Mouse (Mus musculus) MEL-GATA-1-ER (cell line): Measurements from ENCODE around the gene Akt2.
A peak's percentile ranks its signal among the peaks of the same experiment; 100 is the strongest.
"Not testable (repeated sequence)": the region's sequence is repeated elsewhere in the genome, so short reads cannot be mapped to it uniquely, and the experiment has no call there.

Experiments used
- DNase-seq: peaks from one replicate; pipeline ENCODE4 v3.0.0-alpha.2; 2012; ENCODE audit warnings: low read depth; ENCODE audit errors: extremely low read depth

Gene Akt2

GRCm38 (mm10) chr7:27612940-27613339 lies 21.6 kb downstream of the Akt2 start:
- no peak for DNase-seq

- no peak for DNase-seq
Measured at GRCm38 (mm10) chr7:27613751-27614499, 22.6 kb downstream of the Akt2 start.

GRCm38 (mm10) chr7:27621028-27621427 lies 29.7 kb downstream of the Akt2 start:
- no peak for DNase-seq

GRCm38 (mm10) chr7:27622234-27622633 lies 30.9 kb downstream of the Akt2 start:
- DNase-seq = no peak

GRCm38 (mm10) chr7:27624967-27625366 lies 33.6 kb downstream of the Akt2 start:
- DNase-seq = no peak

DNA sequence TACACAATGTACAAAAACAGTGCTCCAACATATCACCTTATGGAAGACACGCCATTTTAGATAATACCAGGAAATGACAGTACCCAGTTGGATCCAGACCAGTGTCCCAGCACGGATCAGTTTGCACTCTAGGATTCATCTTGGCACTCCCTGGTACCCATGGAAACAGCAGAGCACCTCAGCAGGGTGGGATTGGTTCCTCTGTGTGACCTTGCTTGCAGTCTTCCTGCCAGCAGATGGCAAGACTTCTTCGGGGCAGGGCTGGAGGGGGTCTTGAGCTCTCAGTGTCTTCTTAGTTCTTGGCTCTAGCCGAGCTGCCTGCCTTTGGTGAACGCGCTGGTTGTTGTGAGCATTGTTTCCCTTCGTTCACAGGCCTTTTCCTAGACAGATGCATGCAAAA lies 36.4 kb downstream of the Akt2 start:
- no peak for DNase-seq

GRCm38 (mm10) chr7:27628190-27628589 lies 36.8 kb downstream of the Akt2 start:
- no peak for DNase-seq

GRCm38 (mm10) chr7:27628816-27629215 lies 37.5 kb downstream of the Akt2 start:
- DNase-seq = not testable (repeated sequence)

GRCm38 (mm10) chr7:27631439-27631838 lies 40.1 kb downstream of the Akt2 start:
- no peak for DNase-seq

DNA sequence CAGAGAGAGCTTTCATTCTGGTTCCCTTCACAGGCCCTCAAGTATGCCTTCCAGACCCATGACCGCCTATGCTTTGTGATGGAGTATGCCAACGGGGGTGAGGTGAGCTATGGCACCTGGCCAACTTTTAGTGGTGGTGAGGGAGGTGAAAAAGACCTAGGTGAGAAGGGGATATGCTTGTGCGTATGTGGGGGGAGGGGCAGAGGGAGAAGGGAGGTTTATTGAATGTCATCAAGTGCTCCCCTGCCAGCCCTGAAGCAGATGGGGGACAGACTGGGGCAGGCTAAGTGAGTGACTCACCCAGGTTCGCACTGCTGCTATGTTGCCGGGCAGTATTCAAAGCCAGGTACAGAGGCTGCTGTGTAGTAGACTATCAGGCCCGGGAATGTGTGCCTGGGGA lies 41.8 kb downstream of the Akt2 start:
- no peak for DNase-seq

GRCm38 (mm10) chr7:27634691-27635090 lies 43.3 kb downstream of the Akt2 start:
- no peak for DNase-seq

GRCm38 (mm10) chr7:27635094-27635493 lies 43.7 kb downstream of the Akt2 start:
- DNase-seq = not testable (repeated sequence)

DNA sequence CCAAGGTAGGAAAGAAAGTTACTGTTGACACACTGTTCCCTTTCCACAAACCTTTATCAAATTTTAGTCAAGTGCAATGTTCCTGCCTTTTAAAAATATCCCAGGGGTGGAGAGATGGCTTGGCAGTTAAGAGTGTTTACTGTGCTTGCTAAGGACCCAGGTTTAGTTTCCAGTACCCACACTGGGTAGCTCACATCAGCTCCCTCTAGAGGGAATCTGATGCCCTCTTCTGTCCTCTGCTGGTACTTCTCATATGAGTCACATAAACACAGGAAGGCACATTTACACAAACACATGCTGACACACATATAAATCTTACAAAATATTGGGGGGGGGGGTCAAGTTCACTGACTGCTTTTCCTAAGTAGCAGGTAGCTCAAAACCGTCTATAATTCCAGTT lies 53.1 kb downstream of the Akt2 start:
- DNase-seq = peak; percentile 26

GRCm38 (mm10) chr7:27646516-27646915 lies 55.2 kb downstream of the Akt2 start:
- DNase-seq = no peak

- DNase-seq = no peak
Measured at GRCm38 (mm10) chr7:27647281-27648002, 56.1 kb downstream of the Akt2 start.

DNA sequence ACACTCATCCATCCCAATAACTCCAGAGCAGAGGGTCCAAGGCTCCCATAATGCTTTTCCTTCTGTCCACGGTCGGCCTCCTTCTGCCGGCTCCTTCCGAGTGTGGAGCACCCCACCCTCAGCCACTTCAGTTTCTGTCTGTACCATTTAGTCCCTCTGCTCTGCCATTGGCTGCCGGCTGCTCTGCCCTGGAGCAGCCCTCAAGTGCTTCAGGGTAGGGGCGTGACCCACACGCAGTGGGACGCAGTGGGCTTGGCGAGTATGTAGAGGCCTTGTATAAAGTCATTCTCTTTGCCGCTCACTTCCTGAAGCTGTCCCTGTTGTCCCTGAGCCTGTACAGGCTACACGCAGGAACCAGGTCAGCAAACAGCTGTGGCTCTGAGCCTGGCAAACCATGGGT lies 58.4 kb downstream of the Akt2 start:
- no peak for DNase-seq

DNA sequence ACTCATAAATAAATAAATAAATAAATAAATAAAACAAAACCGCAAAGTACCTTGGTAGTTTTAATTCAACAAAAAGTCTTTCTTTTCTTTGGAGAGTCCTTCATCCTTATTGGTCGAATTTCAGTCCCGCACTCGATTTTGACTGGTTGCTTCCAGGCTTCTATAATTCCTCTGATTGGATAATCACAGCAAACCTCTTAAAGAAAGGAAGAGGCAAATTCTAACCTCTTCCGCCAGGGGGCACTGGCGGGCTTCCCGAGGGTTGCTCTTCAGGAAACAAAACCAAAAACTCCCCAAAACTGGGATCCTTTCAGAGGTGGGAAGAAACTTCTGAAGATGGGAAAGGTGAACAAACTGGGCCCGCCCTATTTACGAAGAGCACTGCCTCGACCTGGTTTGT lies 59.6 kb downstream of the Akt2 start:
- peak; percentile 89 for DNase-seq

DNA sequence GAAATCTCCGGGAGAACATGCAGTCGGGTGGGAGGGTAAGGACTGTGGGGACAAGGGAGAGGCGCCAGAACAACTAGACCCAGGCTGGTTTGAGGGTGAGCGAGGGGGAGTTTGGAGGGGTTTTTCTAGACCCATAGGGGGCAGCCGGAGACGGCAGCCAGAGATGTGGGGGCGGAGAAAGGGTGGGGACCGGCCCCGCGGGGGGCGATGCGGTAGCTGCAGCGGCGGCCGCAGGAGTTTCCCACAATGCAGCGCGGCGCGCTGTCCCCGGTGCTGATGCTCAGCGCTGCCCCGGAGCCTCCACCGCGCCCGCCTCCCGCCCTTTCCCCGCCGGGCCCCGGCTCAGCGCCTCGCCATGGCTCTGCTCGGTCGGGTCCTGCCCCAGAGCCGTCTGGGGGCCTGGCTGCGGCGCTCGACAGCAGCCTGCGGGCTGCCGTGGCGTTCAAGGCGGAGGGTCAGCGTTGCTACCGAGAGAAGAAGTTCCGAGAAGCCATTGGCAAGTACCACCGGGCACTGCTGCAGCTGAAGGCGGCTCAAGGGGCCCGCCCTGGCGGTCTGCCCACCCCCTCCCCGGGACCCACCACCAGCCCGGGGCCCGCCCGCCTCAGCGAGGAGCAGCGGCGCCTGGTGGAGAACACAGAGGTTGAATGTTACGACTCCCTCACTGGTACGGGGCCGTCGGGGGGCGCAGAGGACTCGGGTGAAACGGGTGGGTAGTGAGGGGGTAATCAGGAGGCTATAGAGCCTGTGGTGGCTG lies 62.5 kb downstream of the Akt2 start, which contains the start of gene Ttc9b:
Ttc9b (plus strand) TSS at position 235 of the 757 bp plus-strand sequence.
- DNase-seq = no peak

DNA sequence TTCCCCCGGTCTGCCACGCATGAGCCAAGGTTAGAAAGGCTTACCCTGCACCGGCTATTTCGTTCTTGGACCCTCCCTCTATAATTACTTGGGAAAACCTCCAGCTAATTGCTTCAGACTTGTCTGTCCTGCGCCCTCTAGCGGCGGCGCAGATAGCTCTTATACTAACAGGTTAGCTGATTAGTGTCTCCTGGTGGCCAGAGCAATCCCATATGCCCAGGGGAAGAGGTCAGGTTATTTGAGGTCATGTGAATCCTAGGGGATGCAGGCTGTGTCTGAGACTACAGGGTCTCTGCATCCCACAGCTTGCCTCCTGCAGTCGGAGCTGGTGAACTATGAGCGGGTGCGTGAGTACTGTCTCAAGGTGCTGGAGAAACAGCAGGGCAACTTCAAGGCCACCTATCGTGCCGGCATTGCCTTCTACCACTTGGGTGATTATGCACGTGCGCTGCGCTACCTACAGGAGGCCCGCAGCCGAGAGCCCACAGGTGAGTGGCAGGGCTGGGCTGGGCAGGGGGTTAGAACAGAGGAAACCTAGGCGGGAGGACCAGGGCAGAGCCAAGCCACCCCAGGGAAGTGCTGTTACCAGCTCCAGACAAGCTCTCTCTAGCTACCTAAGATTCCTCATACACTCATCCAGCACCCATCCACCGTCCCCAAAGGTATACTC lies 63.4 kb downstream of the Akt2 start:
- DNase-seq = no peak

GRCm38 (mm10) chr7:27655545-27655944 lies 64.2 kb downstream of the Akt2 start:
- no peak for DNase-seq

DNA sequence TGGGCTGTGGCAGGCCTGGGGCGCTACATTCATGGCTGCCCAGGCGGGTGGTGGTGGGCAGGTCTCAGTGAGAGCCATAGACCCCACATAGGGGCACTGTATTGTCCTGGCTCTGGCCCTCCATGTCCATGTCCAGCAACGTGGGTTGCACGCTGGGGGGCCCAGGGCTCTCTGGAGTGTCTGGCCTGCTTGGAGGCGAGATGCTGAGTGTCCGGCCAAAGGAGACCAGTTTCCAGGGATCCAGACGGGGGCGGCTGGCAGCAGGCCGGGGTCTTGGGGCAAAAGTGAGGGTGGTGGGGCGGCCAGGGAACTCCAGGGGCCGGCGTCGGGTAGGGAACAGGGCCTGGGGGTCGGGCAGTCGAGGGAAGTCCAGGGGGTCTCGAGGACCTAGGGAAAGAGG lies 65.2 kb downstream of the Akt2 start:
- DNase-seq = no peak
